Mouse (Mus musculus): Measurements from ENCODE around the gene Slc39a13.

GRCm38 (mm10) chr2:91031216-91031615 lies 39.0 kb downstream of the Slc39a13 start:
- TF ChIP-seq CTCF (conservative IDR thresholded peaks at IDR 0.05; ENCODE audit: low read length) (no peak), NANOG (IDR thresholded peaks at IDR 0.05; ENCODE audit: borderline replicate concordance, low read length) (no peak), POU5F1 (IDR thresholded peaks at IDR 0.05; ENCODE audit: borderline replicate concordance, low read length) (no peak)

Data from E14TG2a.4 (cell line).